Mouse (Mus musculus) kidney, embryonic 16.5 days (tissue): ENCODE results near the gene Tfap4. TPM values are rescaled to one million over a fixed set of nuclear protein-coding genes. Genes with fewer than 3 reads are reported as not detected.
A peak's percentile ranks its signal among the peaks of the same experiment; 100 is the strongest.

Source experiments
- ATAC-seq: fragments of 200-750 bp; cut with Nextera tagmentation; 2 replicates; pipeline ENCODE4 v1.8.0; 2017; ENCODE audit warnings: moderate TSS enrichment; ENCODE audit not compliant: low FRiP score, low TSS enrichment
- H3K27ac ChIP-seq: fragments of 300-500 bp; sonication (generic); 2 replicates; pipeline ENCODE4 v1.5.1; 2014; ENCODE audit warnings: low read length
- H3K27me3 ChIP-seq: fragments of 300-500 bp; sonication (generic); 2 replicates; pipeline ENCODE4 v1.6.1; 2014; ENCODE audit warnings: low read length, control low read depth, mixed read lengths; ENCODE audit not compliant: insufficient read depth
- H3K36me3 ChIP-seq: fragments of 300-500 bp; sonication (generic); 2 replicates; pipeline ENCODE4 v1.6.1; 2014; ENCODE audit warnings: low read length, control low read depth, mixed read lengths; ENCODE audit not compliant: insufficient read depth
- H3K4me1 ChIP-seq: fragments of 300-500 bp; sonication (generic); 2 replicates; pipeline ENCODE4 v1.6.1; 2014; ENCODE audit warnings: low read length, control low read depth, mixed read lengths; ENCODE audit not compliant: insufficient read depth
- H3K4me2 ChIP-seq: fragments of 300-500 bp; sonication (generic); replicated peaks from 2 replicates; pipeline ENCODE4 v1.6.1; 2014; ENCODE audit warnings: low read depth, low read length
- H3K4me3 ChIP-seq: fragments of 300-500 bp; sonication (generic); 2 replicates; pipeline ENCODE4 v1.5.1; 2014; ENCODE audit warnings: mild to moderate bottlenecking, low read length
- H3K9ac ChIP-seq: fragments of 300-500 bp; sonication (generic); replicated peaks from 2 replicates; pipeline ENCODE4 v1.6.1; 2014; ENCODE audit warnings: low read length
- H3K9me3 ChIP-seq: fragments of 300-500 bp; sonication (generic); 2 replicates; pipeline ENCODE4 v1.6.1; 2016; ENCODE audit warnings: low read length, control low read depth
- WGBS: fragments of 180-500 bp; shearing (Covaris S2); extraction: QIAGEN DNeasy Blood & Tissue Kit; methylation state at CpG from one replicate; pipeline ENCODE4 v1.1.7; 2014; 5-methylcytosine and 5-hydroxymethylcytosine counted together
- polyA plus RNA-seq: library from polyadenylated mRNA; unstranded; fragments of >200 nt; fragmentation: Nextera tagmentation; extraction: Ambion mirVana; gene quantifications from 2 replicates; pipeline ENCODE4 v1.2.1, GENCODE M21; 2015

The Tfap4 gene
- polyA plus RNA-seq, 1 experiment from 2014 or later: 21.8 TPM

GRCm38 (mm10) chr16:4600701-4601310 is 41.2 kb upstream of the Tfap4 start:
- 69% methylated on average over 9 of the region's 9 CpGs for WGBS
- peak overlapping the region; percentile 14; the same call in 1 of the 2 replicates for H3K4me2 ChIP-seq

GRCm38 (mm10) chr16:4599616-4600015 is 40.0 kb upstream of the Tfap4 start:
- no peak for ATAC-seq
- 85% methylated on average over 3 of the region's 3 CpGs for WGBS
- peak overlapping the region; percentile 57; the same call in 1 of the 2 replicates for H3K27ac ChIP-seq

More at GRCm38 (mm10) chr16:4600701-4601310, 41.2 kb upstream of the Tfap4 start:
- peak overlapping the region; percentile 40; the same call in 1 of the 2 replicates for H3K9ac ChIP-seq
- H3K36me3 ChIP-seq: no peaks in the 10 kb centered on the region
- no peak overlapping the region for H3K4me3 ChIP-seq
- no peaks in the 10 kb centered on the region for H3K27me3 ChIP-seq
- ATAC-seq: peak; percentile 10; the same call in 1 of the 2 replicates
- H3K4me1 ChIP-seq: peaks cover 98% of the 10 kb centered on the region
- H3K27ac ChIP-seq: peak overlapping the region; percentile 95
- no peaks in the 10 kb centered on the region for H3K9me3 ChIP-seq

GRCm38 (mm10) chr16:4598891-4599543 is 39.4 kb upstream of the Tfap4 start:
- Histone ChIP-seq H3K9ac (peak overlapping the region; percentile 47), H3K4me1 (peaks cover 86% of the 10 kb centered on the region), H3K36me3 (no peaks in the 10 kb centered on the region), H3K4me3 (no peak overlapping the region), H3K27ac (peak overlapping the region; percentile 62), H3K4me2 (peak overlapping the region; percentile 35), H3K27me3 (no peaks in the 10 kb centered on the region), H3K9me3 (no peaks in the 10 kb centered on the region)
- 20% methylated on average over 6 of the region's 6 CpGs for WGBS
- no peak for ATAC-seq

More at GRCm38 (mm10) chr16:4599616-4600015, 40.0 kb upstream of the Tfap4 start:
- Histone ChIP-seq H3K4me2 (no peak overlapping the region), H3K4me3 (no peak overlapping the region), H3K36me3 (no peaks in the 10 kb centered on the region), H3K4me1 (peaks cover 92% of the 10 kb centered on the region), H3K27me3 (no peaks in the 10 kb centered on the region), H3K9me3 (no peaks in the 10 kb centered on the region), H3K9ac (0 out of 2 replicates have a peak overlapping the region, but pooled peaks have one; percentile 10)

GRCm38 (mm10) chr16:4598041-4598440 is 38.4 kb upstream of the Tfap4 start:
- no peaks in the 10 kb centered on the region for H3K27me3 ChIP-seq
- H3K9me3 ChIP-seq: no peaks in the 10 kb centered on the region
- peak overlapping the region; percentile 91; the same call in 1 of the 2 replicates for H3K4me2 ChIP-seq
- peaks cover 85% of the 10 kb centered on the region for H3K4me1 ChIP-seq
- H3K27ac ChIP-seq: no peak overlapping the region
- no peak overlapping the region for H3K4me3 ChIP-seq
- WGBS: 44% methylated on average over 5 of the region's 5 CpGs
- no peaks in the 10 kb centered on the region for H3K36me3 ChIP-seq
- no peak for ATAC-seq
- 0 out of 2 replicates have a peak overlapping the region, but pooled peaks have one; percentile 47 for H3K9ac ChIP-seq

- Histone ChIP-seq H3K36me3 (no peaks in the 10 kb centered on the region), H3K27me3 (no peaks in the 10 kb centered on the region), H3K4me3 (peak overlapping the region; percentile 88), H3K9me3 (no peaks in the 10 kb centered on the region), H3K9ac (peak overlapping the region; percentile 45; the same call in 1 of the 2 replicates), H3K4me1 (peaks cover 84% of the 10 kb centered on the region), H3K27ac (peak overlapping the region; percentile 48), H3K4me2 (peak overlapping the region; percentile 91)
- WGBS: 58% methylated on average over 6 of the region's 7 CpGs
- no peak for ATAC-seq
These were observed 37.6 kb upstream of the Tfap4 start for GRCm38 (mm10) chr16:4597296-4597695.

- Histone ChIP-seq H3K27me3 (no peaks in the 10 kb centered on the region), H3K36me3 (peaks cover 2% of the 10 kb centered on the region; the same call in 1 of the 2 replicates), H3K4me1 (peaks cover 82% of the 10 kb centered on the region), H3K4me3 (peak overlapping the region; percentile 88), H3K9ac (peak overlapping the region; percentile 96), H3K9me3 (no peaks in the 10 kb centered on the region), H3K27ac (peak overlapping the region; percentile 96), H3K4me2 (peak overlapping the region; percentile 91)
- ATAC-seq: no peak
- 61% methylated on average over 2 of the region's 2 CpGs for WGBS
These were observed 37.2 kb upstream of the Tfap4 start for GRCm38 (mm10) chr16:4596836-4597235.

- Histone ChIP-seq H3K4me3 (peak overlapping the region; percentile 88), H3K9me3 (no peaks in the 10 kb centered on the region), H3K9ac (peak overlapping the region; percentile 96), H3K36me3 (peaks cover 3% of the 10 kb centered on the region; the same call in 1 of the 2 replicates), H3K4me1 (peaks cover 77% of the 10 kb centered on the region), H3K27ac (peak overlapping the region; percentile 96), H3K27me3 (no peaks in the 10 kb centered on the region), H3K4me2 (peak overlapping the region; percentile 91)
- 14% methylated on average over 2 of the region's 3 CpGs for WGBS
- ATAC-seq: 0 out of 2 replicates have a peak, but pooled peaks have one; percentile 17
These were observed 36.6 kb upstream of the Tfap4 start for GRCm38 (mm10) chr16:4596141-4596728.

- ATAC-seq: peak; percentile 33
- Histone ChIP-seq H3K9ac (peak overlapping the region; percentile 96), H3K36me3 (peaks cover 6% of the 10 kb centered on the region), H3K4me1 (peaks cover 70% of the 10 kb centered on the region), H3K4me3 (peak overlapping the region; percentile 88), H3K27ac (peak overlapping the region; percentile 96), H3K9me3 (no peaks in the 10 kb centered on the region), H3K27me3 (no peaks in the 10 kb centered on the region), H3K4me2 (peak overlapping the region; percentile 91)
- WGBS: 1% methylated on average over 5 of the region's 5 CpGs
These were observed 35.9 kb upstream of the Tfap4 start for GRCm38 (mm10) chr16:4595527-4595963.

- ATAC-seq: peak; percentile 11; the same call in 1 of the 2 replicates
- H3K9me3 ChIP-seq: no peaks in the 10 kb centered on the region
- H3K36me3 ChIP-seq: peaks cover 10% of the 10 kb centered on the region
- H3K9ac ChIP-seq: peak overlapping the region; percentile 96
- H3K4me3 ChIP-seq: peak overlapping the region; percentile 88
- WGBS: under 1% methylated on average over 31 of the region's 52 CpGs
- no peaks in the 10 kb centered on the region for H3K27me3 ChIP-seq
- H3K27ac ChIP-seq: peak overlapping the region; percentile 96
- H3K4me1 ChIP-seq: peaks cover 64% of the 10 kb centered on the region
- peak overlapping the region; percentile 91 for H3K4me2 ChIP-seq
These were observed 35.3 kb upstream of the Tfap4 start for GRCm38 (mm10) chr16:4594814-4595526.
